Mouse (Mus musculus): Measurements from ENCODE around the gene Phxr2.

The Phxr2 gene

GRCm38 (mm10) chr10:99132595-99133272 is 6.6 kb upstream of the Phxr2 start:
- no peak for DNase-seq (ENCODE audit: extremely low spot score)

GRCm38 (mm10) chr10:99132189-99132588 is 6.1 kb upstream of the Phxr2 start:
- no peak for DNase-seq (ENCODE audit: extremely low spot score)

- no peak for DNase-seq (ENCODE audit: extremely low spot score)
Measured at GRCm38 (mm10) chr10:99131298-99131697, 5.2 kb upstream of the Phxr2 start.

GRCm38 (mm10) chr10:99130611-99131010 is 4.5 kb upstream of the Phxr2 start:
- no peak for DNase-seq (ENCODE audit: extremely low spot score)

- no peak for DNase-seq (ENCODE audit: extremely low spot score)
Measured at GRCm38 (mm10) chr10:99127691-99128261, 1.7 kb upstream of the Phxr2 start.

DNA sequence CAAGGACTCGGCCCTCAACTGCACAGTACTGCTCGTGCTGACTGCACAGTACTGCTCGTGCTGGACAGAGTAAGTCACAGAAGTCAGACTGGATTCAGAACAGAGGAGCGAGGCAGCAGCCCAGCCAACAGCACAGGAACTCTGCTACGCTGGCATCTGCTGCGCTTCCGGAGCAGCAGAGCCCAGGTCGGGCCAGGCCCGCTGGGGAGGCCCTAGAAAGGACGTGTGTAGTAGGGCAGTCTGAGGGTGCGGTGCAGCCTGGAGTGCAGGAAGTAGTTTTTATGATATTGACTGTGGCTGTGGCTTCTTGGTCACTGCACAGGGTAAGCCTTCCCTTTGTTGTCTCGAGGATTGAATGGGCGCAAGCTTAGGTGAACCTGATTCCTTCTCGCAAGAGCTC is 829 bp upstream of the Phxr2 start:
- no peak for DNase-seq (ENCODE audit: extremely low spot score)

DNA sequence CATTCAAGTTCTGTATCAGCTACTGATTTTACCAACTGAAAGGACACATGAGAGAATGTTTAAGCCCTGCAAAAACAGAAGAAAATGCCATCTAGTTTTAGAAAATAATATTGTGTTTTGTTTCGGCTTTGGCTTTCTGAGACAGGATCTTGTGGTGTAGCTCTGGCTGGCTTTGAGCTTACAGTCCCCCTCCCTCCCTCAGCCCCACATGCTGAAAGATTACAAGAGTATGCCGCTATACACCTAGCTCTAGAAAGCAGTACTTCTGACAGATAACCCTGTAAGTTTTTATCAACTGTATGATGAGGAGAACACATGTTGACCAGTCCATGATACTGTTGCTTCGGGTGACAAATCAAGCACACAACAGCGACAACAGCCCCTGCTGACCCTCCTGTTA is 6.7 kb downstream of the Phxr2 start:
- no peak for DNase-seq (ENCODE audit: extremely low spot score)

- no peak for DNase-seq (ENCODE audit: extremely low spot score)
Measured at GRCm38 (mm10) chr10:99118697-99119096, 7.4 kb downstream of the Phxr2 start.

DNA sequence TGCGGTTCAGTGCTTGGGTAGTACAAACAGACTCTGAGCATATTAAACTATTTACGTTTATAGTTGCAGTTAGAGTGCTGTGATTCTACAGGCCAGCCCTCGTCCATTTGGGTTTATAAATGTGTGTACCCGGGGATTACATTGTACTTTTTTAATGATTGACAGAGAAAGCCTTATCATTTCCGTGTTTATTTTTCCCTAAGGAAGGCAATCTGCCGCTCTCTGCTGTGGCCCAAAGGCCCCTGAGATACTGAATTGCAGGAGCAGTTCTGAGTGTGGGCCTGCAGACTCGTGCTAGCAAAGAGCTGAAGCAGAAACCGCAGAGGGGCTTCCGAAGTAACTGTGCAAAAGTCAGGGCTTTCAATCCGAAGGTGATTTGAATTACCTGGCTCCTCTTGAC is 8.2 kb downstream of the Phxr2 start:
- DNase-seq (ENCODE audit: extremely low spot score) = no peak

- DNase-seq (ENCODE audit: extremely low spot score) = no peak
Measured at GRCm38 (mm10) chr10:99116650-99117615, 9.2 kb downstream of the Phxr2 start.

- no peak for DNase-seq (ENCODE audit: extremely low spot score)
Measured at GRCm38 (mm10) chr10:99116237-99116632, 9.9 kb downstream of the Phxr2 start.

DNA sequence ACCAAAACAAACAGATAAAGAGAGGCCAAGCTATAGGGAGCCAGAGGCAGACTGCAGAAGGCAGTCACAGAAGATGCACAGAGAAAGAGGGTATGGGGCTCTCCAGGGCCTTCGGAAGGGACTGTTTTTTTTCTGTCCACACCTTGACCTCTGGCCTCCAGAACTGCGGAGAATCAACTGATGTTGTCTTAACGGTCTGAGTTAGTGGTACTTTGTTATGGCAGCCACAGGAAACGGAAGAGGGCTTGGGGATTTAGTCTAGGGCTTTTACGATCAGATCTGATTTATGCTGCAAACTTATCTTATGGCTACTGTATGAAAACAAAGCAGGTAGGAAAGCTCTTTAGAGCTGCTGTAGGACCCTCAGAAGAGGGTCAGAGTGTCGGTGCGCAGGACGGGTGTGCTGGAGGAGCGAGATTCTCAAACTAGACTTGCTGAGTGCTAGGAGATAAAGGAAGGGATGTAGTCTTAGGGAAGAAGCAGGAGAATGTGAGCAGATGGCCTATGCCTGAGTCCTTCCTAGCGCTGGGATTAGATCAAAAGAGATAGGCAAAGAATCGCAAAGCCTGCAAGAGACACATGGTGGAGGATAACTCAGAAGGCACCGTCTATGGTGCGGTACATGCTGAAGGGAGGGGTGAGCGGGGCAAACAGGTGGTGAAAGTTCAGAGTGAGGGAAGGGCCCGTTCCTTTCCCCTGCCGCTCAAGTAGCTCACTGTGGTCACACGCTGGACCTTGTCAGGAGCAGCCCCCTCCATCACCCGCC is 10.5 kb downstream of the Phxr2 start:
- peak; percentile 61 for DNase-seq (ENCODE audit: extremely low spot score)

DNA sequence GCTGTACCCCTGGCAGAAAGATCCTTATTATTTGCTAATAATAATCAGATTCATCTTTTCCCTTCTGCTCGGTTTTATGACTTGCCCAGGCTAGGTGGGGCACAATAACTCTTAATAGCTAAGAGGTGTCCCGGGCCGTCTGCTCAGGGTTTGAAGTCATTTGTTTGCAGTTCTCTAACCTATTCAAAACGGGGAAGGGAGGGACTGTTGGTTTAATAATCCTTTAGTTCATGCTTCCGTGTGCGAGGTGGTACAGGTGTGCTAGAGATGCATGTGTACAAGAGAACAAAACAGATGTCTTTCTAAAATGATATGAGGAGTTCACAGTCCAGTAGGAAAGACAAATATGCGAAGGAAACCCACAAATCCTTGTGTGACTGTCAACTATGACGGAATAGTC is 11.8 kb downstream of the Phxr2 start:
- no peak for DNase-seq (ENCODE audit: extremely low spot score)

- DNase-seq (ENCODE audit: extremely low spot score) = no peak
Measured at GRCm38 (mm10) chr10:99113533-99113932, 12.6 kb downstream of the Phxr2 start.

DNA sequence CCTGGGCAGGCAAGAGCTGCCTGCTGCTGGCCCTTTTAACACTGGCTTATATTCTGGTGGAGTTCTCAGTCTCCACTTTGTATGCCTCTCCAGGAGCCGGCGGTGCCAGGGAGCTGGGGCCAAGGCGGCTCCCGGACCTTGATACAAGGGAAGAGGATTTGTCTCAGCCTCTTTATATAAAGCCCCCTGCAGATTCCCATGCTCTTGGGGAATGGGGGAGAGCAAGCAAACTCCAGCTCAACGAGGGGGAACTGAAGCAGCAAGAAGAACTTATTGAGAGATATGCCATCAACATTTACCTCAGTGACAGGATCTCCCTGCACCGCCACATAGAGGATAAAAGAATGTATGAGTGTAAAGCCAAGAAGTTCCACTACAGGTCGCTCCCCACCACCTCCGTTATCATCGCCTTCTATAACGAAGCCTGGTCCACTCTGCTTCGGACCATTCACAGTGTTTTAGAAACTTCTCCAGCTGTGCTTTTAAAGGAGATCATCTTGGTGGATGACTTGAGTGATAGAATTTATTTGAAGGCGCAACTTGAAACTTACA is 17.6 kb downstream of the Phxr2 start:
- no peak for DNase-seq (ENCODE audit: extremely low spot score)

DNA sequence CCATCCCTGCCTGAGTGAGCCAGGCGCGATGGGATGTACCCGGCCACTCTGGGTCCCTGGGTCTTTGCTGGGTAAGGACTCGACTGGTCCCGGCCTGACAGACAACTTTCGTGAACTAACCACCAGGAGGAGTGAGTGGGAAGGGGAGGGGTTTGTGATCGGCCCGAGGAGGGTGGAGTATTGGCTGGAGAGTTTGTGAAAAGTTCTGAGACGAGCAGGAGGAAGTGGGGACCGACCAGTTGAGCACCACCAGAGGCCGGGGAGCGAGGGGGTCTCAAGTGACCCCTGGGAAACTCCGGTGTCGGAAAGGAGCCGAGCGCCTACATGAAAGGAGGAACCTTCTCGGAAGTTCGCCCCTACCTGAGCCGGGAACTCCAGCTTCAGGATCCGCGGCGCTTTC is 18.2 kb downstream of the Phxr2 start, which contains the start of gene Galnt4:
Gene Galnt4, plus strand, starts transcription at position 196 of the 400 bp plus-strand sequence.
- peak; percentile 87 for DNase-seq (ENCODE audit: extremely low spot score)

- DNase-seq (ENCODE audit: extremely low spot score) = peak; percentile 90
Measured at GRCm38 (mm10) chr10:99106703-99107631, 19.2 kb downstream of the Phxr2 start, which contains the start of gene Poc1b. Poc1b (plus strand) TSS chr10:99107036.

DNA sequence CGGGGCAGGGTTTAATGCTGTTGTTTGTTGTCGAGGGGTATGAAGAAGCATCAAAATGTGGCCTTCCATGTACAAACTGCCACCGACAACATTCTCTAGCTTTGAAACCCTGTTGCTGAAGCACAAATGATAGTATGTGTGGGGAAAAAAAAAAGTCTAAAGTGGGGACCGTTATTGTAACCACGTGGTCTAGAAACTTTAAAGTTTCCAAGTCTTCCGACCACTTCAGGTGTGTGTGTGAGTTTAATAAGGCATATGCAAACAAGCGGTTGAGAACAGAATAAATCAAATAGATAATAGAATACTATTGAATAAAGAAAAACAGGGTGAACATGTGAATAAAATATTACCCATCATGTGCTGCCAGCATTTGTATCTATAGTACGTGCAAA is 19.8 kb downstream of the Phxr2 start:
- no peak for DNase-seq (ENCODE audit: extremely low spot score)

- DNase-seq (ENCODE audit: extremely low spot score) = no peak
Measured at GRCm38 (mm10) chr10:99105522-99105921, 20.6 kb downstream of the Phxr2 start.

DNA sequence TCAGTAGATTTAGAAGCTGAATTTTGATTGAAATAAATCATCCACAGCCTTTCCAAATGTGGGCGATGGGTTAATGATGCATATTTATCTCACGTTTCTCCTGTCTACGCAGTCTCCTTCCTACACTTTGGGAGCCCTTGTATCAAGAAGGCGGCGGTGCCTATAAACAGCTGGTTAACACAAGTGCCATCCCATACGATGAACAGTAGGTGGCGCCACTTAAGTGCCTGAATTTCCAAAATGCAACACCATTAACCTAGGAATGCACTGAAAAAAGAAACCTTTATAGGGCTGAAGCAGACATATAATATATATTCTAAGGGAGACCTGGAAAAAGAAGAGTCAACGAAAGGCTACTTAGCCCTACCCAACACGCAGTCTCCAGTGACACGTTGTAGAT is 28.8 kb downstream of the Phxr2 start:
- DNase-seq (ENCODE audit: extremely low spot score) = no peak

Measured in embryo, embryonic 9.5 days (tissue).